Mouse (Mus musculus) lung, postnatal 0 days (tissue): ENCODE results near the gene 4930544D05Rik.

Experiments
- CTCF ChIP-seq: IDR thresholded peaks from 2 replicates; pipeline ENCODE4 v1.5.1; 2016; ENCODE audit warnings: antibody characterized with exemption, mild to moderate bottlenecking
- EP300 ChIP-seq: IDR thresholded peaks from 2 replicates; pipeline ENCODE4 v1.6.1; 2016; ENCODE audit warnings: antibody characterized with exemption, mild to moderate bottlenecking, control low read depth

GRCm38 (mm10) chr11:70586954-70587353, 28.7 kb upstream of the 4930544D05Rik start:
- TF ChIP-seq EP300: no peak
- no peak for TF ChIP-seq CTCF
